Mouse (Mus musculus) cerebellum, adult (tissue): ENCODE results near the gene Nemf.

Source experiments
- ATAC-seq: cut with Nextera tagmentation; 2 replicates; pipeline ENCODE4 v1.9.2; 2017; ENCODE audit warnings: mild to moderate bottlenecking, moderate library complexity, mixed read lengths; ENCODE audit not compliant: insufficient number of reproducible peaks, low FRiP score, low TSS enrichment

Gene Nemf

DNA sequence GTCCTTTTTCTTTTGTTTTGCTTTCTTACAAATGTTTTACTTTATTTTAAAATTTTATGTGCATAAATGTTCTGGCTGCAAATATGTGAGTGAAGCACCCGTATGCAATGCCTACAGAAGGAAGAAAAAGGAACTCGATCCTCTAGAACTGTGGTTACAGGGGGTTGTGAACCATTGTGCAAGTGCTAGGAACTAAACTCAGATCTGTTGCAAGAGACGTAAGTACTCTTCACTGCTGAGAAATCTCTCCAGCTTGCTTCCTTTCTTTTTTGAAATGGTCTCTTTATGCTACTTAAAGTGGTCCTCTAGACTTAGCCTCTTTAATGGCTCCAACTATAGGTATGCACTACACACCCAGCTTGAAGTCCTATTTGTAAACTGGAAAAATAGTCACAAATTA lies 25.8 kb downstream of the Nemf start:
- ATAC-seq: no peak

DNA sequence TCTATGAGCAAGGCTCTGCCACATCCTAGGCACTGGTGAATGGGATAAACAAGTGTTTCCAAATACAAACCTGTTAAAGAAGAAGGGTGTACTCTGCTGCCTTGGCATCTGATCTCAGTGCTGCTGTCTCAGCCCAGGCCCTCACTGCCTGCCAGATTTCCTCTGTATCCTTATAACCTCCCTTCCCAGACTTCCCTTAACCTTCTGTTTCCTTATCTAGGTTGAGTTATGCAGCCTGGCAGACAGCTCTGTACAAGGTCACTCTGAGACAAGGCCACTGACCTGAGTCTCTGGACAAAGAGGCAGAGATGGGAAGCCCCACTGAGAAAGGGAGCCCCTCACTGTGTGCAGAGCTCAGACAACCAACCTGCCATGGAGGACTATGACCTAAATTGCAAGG lies 38.5 kb downstream of the Nemf start:
- ATAC-seq: no peak

DNA sequence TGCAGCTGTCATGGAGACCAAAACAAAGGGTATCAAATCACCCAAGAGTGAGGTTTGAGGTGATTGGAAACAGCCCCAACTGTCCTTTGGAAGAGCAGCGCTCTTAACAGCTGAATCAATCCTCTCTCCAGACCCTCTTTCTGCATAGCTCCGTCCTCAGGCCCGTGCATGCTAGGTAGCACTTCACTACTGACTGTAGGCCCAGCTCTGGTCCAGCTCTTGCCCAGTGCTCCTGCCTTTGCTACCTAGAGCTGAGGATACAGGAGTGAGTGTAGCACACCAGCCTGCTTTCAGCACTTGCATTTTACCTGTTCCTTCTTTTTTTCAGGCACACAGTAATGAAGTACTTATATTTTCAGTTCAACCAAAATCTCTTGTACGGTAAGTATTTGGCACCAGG lies 47.3 kb downstream of the Nemf start:
- no peak for ATAC-seq

DNA sequence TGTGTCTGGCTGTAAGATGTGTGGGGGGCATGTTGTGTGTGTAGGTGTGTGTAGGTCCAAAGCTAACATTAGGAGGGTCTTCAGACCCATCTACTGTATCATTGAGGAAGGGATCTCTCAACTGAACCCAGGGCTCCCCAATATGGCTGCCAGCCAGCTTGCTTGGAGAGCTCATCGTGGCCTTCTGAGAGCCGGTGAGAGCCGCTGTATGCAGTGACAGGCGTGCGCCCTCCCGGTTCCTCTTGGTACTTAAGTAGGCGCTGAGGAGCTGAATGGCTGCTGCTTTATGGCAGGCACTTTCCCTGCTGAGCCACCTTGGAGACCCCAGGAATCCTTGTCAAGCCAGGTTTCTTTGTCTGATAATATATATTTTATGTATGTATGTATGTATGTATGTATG lies 50.6 kb downstream of the Nemf start:
- no peak for ATAC-seq

DNA sequence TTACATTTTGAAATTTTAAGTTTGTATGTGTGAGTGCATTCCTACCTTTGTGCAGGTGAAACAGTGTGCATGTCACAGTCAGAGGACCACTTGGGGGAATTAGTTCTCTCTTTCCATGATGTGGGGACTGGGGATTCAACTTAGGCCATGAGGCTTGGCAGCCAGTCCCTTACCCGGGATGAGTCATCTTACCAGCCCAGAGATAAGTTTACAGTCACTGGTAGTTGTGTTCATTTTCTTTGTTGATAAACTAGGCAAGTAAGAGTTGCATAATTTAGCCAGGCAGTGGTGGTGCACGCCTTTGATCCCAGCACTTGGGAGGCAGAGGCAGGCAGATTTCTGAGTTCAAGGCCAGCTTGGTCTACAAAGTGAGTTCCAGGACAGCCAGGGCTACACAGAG lies 52.9 kb downstream of the Nemf start:
- no peak for ATAC-seq

DNA sequence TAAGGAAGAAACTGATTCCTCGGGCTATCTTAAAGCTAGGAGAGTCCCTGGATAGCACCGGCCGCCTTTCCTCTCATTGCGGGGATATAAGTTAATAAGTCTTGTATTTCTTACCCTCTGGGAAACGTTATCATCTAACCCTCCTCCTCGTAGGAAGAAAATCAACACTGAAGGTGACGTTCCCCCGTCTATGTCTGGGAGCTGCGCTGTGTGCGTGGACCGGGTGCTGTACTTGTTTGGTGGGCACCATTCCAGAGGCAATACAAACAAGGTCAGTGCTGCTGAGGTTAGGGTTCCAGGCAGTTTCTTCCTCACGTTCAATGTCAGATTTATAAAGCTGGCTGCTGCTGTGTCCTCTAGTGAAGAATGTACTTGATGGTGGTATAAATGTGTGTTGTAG lies 54.8 kb downstream of the Nemf start:
- ATAC-seq: no peak

DNA sequence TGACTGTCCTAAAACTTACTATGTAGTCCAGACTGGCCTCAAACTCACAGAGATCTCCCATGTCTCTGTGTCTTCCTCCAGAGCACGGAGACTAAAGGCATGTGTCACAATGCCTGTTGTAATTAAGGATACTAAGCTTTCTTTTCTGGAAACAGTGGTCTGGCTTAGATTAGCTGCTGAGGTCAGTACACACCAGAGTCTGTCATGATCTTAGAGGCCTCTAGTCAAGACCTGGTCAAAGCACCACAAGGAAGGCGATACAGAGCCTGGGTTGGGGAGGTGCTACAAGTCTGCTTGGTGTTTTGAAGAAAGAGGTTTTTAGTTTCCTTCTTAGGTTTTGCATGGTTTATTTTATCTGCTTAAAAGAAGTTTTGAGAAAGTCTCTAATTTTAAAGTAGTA lies 56.6 kb downstream of the Nemf start:
- no peak for ATAC-seq

DNA sequence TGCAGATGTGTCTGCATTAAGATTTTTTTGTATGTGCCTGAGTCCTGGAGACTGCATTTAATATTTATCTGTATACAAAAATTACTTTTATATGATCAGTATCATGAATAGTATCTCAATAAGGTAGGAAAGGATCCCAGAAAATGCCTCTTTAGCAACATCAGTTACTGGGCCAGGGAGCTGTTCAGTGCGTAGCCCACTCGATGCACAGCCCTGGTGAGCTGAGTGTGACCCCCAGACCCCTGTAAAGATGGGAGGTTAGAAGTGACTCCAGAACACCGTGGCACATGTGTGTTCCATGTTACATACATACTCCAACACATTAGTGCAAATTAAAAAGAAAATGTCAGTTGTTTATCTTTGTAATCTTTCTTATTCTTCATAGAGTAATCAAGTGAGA lies 57.1 kb downstream of the Nemf start:
- no peak for ATAC-seq

DNA sequence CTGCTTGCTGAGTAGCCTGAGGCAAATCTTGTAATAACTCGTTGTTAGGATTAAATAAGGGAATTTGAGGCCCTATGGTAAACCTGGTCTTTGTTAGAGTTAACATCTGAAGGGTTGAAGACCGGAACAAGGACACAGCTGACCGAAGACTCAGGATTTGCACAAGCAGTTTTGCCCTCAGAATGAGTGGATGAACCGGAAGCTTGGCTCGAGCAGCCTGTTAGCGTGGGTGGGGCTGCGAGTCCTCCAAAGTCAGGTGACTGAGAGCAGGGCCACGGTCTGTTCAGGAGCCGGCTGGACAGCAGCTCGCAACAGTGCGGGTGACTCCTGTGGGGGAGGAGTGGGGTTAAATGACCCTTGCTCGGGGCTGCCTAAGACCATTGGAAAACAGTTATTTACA lies 57.7 kb downstream of the Nemf start:
- no peak for ATAC-seq

DNA sequence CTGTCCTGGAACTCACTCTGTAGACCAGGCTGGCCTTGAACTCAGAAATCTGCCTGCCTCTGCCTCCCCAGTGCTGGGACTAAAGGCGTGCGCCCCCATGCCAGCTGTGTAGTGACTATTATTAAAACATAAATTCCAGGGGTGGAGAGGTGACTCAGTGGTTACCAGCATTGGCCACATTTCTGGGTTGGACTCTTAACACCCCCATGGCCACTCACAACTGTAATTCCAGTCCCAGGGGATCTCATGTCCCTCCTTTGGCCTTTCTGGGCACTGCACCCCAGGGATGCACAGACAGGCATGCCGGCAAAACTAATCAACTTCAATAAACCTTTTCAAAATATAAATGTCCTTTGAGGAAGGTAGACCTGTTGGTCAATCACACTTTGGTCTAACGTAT lies 58.7 kb downstream of the Nemf start:
- ATAC-seq: no peak

DNA sequence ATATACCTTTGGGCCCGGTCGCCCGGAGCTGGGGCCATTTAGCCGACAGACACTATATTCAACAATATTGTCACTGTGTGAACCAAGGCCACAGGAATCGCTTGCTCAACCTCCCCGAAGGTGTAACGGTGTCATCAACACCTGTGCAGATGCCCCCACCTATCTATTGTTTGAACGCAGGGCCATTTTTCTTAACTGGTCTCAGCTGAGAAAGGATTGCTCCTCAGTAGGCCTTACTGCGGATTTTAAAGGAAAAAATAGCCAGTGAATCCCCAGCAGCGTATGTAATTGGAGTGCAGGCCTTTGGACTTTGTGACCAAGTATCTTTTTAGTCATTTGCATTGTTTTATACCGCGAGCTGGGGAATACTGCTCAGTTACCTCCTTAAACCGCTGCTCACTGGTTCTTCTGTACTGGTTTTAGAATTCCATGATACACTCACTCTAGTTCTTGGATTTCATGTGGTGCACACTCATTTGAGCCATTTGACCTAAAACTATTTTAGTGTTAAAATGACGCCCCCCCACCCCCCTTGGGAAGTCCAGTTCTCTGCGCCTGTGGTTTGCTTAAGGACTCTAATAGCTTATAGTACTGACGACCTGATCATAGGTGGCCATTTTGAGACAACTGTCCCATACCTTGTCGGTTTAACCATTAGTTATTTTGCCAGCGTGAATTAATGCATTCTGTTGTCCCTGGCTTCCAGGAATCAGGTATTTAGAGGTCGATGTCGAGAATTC lies 59.4 kb downstream of the Nemf start:
- no peak for ATAC-seq

DNA sequence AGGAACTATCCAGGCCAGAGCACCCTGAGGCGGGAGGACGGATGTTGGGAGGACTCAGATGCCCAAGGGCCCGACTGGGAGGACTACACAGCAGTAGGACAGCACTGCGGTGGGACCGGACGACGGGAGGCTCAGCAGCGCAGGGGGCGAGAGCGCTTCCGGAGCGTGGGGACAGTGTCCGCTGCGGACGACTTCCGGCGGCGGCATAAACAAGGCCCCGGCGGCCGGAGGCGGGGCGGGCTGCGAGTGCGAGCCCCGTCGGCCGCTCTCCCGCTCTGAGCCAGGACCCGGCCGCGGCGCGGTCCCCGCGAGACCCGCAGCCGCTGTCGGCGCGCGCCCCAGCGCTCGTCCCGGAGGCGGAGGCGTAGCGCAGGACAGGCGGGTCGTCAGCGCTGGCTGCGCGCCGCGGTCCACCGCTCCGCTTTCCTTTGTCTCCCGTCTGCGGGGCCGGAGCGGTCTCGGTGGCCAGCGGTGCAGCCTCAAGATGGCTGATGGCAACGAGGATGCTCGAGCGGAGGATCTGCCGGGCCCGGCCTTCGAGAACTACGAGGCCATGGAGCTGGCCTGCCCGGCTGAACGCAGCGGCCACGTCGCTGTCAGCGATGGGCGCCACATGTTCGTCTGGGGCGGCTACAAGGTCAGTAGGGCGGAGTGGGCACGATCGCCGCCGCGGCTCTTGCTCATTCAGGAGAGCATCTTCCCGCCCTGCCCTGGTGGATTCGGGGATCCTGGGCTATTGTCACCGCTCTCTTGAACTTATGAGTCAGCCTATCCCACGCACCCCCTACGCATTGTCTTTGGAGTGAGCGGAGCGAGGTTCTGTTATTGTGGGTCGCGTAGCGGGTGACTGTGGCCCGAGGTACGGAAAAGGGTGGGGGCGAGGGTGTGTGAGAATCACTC lies 60.2 kb downstream of the Nemf start, which contains the start of gene Klhdc2:
TSS of gene Klhdc2 (plus strand) at position 171 of the 900 bp plus-strand sequence.
- peak; percentile 95 for ATAC-seq

DNA sequence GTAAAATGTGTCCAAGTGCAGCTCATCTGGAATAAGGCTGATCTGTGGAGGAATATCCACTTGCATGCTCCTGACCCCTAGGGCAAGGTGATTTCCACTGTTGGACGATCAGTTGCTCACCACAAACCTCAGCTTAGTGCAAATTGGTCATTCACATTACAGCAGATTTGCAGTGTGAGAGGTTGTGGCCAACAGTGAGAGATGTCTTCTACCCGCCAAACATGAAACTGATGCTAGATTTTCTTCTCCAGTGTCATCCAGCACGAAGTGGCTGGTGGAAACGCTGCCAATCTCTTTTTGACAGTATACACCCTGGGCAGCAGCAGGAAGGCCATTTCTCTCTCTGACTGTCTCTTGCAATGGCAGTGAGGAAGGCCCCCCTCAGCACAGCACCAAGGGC lies 61.3 kb downstream of the Nemf start:
- ATAC-seq: no peak

DNA sequence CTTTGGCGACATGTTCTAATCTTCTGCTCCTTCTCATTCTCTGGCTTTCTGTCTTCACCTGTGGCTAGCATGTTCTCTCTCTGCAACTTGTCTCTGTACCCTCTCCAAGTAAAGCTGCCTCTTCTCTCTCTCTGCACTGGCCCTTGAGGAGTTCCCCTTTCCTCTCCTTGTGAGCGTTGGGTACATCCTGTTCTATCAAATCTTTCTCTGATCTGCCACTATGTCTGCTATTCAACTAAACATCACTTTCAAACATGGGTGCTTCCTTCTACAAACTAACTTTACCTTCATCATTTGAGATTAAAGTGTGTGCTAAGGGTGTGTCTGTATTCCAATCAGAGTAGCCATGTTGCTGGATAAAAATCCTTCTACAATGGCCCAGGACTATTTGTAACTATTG lies 62.0 kb downstream of the Nemf start:
- no peak for ATAC-seq

DNA sequence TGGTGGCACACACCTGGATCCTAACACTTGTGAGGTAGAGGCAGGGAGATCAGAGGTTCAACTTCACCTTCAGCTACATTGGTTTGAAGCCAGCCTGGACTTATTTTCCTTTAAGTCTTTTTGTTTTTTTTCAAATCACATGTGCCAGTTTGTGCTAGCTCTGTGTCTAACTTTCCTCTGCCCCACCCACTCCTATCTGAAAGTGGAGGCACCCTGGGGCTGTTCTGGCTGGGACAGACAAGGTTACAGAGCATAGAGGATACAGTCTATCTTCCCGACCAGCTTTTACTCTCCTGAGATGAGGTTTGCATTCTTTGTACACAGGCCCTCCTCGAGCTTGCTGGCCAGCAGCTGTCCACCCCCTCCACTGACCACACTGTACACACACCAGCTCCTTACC lies 63.1 kb downstream of the Nemf start:
- ATAC-seq: no peak

DNA sequence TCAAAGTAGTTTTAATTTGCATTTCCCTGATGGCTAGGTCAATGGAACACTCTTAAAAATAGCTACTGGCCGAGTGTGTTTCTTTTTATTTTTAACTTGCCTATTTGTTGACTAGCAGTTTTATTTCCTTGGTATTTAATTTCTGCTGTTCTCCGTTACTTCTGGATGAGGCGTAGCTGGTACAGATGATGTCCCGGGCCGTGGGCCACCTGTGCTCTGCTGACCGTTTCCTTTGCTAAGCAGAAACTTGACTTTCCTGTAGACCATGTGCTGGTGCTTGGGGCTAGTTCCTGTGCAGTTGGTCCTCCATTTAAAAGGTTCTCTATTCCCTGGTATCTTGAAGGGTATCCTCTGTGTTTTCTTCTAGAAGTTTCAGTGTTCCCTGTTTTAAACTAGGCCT lies 64.6 kb downstream of the Nemf start:
- ATAC-seq: no peak

DNA sequence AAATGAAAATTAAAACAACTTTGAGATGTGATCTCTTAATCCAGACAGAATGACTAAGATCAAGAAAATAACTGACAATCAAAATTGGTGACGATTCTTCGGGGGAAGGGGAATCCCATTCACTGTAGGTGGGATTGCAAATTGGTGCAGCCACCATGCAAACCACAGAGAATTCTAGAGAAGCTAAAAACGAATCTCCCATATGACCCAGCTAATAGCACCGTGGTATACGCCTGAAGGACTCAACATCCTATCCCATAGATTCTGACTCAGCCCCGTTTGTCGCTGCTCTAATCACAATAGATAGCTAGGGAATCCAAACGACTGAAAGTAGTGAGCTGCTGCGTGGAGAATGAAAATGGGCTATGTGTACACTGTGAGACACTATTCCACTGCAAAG lies 68.3 kb downstream of the Nemf start:
- no peak for ATAC-seq

DNA sequence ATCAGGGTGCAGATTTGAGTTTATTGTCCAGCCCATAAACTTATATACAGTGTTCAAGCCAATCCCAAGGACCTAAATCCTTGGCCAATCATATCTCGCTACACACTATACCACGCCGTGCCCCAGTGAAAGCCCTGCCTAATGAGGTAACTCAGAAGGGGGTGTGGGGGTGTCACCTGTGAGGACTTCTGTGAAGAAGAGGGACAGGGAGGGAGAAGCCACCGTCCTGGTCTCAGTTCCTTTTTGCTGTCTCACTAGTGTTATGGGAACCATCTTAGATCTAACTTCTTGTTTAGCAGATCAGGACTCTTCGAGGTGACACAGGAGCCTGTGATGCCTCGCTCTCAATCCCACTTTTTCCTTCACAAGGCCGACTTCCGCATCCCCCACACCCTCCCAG lies 69.4 kb downstream of the Nemf start:
- no peak for ATAC-seq

DNA sequence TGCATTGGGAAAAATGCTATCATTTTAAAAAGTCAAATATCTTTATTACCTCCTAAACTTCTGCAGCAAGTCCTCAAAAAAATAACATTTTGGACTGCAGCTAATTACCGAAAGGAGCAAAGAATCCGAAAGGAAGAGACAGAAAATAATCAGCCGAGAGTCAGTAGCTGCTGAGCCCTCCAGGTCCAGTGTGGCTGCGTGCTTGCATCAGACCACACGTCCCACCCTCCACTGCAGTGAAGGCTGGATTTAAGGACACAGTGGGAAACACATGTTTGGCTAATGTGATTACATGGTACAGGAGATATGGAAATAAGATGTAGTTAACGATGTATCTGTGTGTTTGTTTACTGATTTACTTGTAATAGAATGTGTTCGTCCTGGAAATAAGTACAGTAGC lies 73.8 kb downstream of the Nemf start:
- ATAC-seq: no peak

DNA sequence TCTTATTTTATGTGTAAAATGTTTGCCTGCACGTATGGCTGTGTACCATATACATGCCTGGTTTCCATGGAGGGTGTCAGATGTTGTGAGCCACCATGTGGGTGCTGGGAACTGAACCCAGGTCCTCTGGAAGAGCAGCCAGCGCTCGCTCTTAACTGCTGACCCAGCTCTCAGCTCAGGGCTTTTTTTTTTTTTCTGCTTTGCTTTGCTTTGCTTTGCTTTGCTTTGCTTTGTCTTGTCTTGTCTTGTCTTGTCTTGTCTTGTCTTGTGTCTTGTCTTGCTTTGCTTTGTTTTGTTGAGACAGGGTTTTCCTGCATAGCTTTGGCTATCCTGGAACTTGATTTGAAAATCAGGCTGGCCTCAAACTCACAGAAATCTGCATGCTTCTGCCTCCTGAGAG lies 76.0 kb downstream of the Nemf start:
- ATAC-seq: no peak

DNA sequence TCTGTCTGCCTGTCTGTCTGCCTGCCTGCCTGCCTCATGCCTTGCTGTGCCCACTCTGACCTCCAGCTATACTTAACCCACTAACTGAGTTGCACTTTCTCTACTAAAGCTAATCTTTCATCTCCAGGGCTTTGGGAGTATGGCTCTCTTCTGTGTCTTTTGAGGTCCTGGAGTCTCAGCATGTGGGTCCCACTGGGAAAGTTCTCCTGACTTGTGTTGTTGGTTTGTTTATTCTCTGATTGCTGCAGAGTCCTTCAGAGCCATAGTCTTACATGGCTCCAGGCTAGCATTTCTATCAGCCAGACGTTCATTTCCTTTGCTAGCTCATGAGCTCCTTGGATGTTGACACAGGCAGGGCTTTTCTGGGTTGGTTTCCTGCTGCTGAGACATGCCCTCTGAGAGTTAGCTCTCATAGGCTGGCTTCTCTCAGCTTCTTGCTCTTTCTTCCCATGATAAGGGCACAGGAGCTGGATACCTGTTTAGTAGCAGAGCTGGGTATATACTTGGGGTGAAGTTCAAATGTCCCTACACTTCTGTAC lies 77.0 kb downstream of the Nemf start:
- ATAC-seq: no peak

DNA sequence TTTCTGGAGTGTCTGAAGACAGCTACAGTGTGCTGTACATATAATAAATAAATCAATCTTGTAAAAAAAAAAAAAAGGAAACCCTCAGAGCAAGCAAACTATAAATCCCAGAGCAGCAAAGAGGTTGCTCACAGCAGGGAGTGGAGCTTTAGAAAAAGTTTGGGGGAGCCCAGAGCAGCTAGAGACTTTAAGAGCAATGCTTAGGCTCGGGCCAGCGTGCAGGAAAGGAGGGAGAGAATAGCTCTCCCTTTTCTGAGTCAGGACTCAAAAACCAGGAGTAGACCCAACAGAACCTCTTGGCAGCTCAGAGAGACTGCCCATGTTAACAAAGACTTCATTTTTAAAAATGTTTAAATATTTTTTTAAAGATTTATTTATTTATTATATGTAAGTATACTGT lies 88.0 kb downstream of the Nemf start:
- ATAC-seq: no peak
